Mouse (Mus musculus) fibroblast of lung, adult 2 months (primary cell): ENCODE results near the gene Dcdc2c.
A peak's percentile ranks its signal among the peaks of the same experiment; 100 is the strongest.

Experiments
- DNase-seq: peaks from one replicate; pipeline ENCODE4 v3.0.0-alpha.2; 2011; ENCODE audit warnings: low read depth

Gene Dcdc2c

DNA sequence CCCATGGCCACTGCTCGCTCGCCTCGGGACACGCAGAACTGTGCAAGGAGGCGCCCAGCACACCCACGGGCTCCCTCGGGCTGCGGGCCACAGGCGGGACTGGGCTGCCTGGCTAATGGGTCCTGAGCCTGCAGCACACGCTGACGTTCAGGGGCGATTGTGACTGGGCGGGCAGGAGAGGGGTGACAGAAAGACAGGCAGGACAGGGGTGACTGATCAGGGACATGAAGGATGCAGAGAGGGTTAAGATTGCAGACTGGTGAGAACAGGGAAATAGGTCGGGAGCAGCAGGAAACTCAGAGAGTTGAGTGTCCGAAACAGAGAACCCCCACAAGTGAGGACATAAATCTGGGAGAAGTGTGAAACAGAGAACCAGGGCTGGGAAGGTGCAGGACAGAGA is at the start of gene Dcdc2c:
TSS of gene Dcdc2c (minus strand) at position 101 of the 400 bp plus-strand sequence.
- DNase-seq = no peak

DNA sequence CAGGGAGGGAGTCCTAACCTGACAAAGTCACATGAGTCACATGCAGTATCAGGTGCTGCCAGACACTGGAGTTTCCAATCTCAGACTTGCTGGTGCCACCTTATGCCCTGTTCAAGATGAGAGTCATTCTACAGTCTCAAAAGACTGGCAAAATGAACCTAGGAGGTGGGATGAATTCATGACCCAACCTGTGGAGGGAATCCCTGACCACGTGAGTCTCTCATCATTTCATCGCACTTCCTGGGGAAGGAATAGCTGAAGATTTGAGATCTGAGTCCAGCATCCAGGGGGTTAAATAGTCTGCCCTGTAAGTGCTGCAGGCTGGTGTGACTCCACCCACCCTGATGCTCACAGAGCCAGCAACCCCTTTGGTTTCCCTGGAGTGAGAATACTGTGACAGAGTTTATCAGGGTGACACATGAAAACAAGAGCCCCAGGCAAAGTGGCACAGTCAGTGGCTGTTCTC is 46.4 kb upstream of the Dcdc2c start:
- DNase-seq = no peak

DNA sequence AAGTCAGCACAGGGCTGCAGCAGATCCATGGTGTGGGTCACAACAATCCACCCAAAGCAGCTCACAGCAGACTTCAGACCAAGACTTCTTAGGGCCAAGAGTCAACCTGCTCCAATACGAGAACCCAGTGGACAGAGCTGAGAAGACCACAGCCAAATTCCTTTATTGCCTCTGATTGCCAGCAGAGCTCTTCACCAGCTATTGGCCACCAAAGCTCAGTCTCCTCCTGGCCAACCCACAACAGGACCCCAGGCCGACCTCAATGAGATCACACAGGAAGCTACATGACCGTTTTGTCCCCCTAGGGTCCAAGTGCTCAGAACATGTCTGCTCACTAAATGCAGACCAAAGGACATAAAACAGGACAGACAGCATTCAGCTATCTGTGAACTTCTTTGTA is 45.9 kb upstream of the Dcdc2c start:
- DNase-seq = no peak

DNA sequence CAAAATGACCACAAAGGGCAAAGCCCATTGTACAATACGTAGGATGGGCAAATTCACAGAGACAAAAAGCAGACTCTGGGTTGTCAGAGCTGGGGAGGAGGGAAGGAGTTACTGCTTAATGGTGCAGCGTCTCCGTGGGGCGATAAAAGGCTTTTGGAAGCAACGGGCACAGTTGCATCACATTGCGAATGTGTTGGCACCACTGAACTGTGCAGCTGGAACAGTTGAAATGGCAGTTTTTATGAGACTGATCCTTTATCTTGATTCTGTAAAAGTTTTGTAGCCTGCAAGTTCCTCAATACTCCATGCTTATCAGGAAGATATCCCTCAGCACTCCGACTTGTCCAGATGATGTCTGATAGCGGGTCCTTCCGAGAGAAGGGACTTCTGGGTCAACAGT is 45.5 kb upstream of the Dcdc2c start:
- no peak for DNase-seq

DNA sequence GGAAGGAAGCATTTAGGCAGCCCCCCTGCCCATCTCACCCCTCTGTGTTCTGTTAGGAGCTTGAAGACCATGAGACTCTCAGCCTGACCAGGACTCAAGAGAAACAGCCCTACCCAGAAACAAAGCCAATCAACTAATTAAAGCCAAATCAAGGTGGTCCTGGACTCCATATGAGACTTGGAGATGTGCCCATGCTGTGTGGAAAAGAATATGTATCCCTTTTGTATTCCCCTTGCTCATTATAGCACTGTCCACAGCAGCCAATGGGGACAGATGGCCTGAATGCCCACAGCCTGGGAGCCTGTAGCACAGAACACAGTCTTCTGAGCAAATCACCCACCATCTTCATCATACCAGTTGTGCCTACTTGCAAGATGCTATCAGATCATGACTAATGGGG is 44.7 kb upstream of the Dcdc2c start:
- DNase-seq = no peak

DNA sequence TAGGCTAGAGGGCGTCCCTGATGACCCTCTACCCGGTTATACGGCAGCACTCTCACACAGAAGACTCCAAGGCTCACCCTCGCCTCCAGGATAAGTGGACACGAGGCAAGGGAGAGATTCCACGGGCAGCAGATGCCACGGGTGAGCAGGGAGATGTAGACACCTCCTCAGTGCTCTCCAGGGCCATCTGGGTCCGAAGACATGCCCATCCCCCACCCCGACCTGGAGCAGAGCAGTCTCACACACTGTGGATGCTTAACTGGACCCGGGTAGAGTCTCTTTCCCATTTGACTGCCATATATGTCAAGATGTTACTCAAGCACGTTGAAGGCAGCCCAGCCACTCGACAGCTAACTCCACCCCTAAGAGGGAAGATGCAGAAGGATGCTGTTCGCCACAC is 38.2 kb upstream of the Dcdc2c start:
- no peak for DNase-seq

DNA sequence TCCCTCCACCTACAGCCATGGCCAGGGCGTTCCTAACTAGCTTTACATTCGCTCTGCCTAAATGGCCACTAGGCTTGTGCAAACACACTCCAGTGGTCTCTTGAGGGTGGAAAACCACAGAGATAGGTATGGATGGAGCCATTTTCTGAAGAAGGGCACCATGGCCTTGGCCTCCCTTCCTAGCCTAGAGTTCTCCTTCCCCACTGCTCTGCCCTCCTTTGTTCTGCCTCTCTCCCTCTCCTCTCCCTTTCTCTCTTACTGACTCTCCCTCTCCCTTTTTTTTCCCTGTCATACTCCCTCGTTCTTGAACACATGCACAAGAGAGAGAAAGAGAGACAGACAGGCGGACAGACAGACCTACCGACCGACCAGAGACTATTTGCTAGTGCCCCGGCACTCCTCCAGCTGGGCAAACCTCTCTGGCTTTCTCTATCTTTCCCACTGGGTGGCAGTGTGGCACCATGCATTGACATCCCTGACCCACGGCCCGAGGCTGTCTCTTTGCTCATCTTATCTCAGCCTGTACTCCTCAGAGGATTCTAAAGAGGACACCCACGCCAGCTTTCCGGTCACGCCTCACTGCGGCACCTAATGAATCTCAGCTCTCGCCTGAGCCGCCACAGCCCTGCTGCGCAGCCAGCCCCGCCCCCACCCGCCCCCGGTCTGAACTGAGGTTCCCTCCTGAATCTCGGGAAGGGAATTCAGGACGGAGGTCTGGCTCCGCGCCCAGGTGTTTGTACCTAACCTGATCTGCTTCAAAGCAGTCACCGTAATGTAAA is 37.1 kb upstream of the Dcdc2c start:
- DNase-seq = peak; percentile 25

DNA sequence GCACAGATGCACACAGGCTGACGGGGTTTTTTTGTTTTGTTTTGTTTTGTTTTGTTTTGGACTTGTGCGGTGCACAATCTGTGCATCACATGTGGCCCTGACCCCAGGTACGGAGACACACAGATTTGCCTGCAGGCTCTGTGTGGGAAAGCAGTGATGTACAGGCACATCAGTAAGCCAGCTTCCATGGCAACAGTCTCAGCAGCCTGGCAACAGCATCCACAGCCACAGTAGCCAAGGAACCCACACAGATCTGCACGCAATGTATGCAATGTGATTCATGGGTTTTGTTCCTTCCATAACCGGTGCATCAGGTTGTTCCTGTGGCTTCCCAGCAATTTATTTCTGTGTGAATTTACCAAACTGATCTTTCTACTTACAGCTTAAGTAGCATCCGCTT is 35.8 kb upstream of the Dcdc2c start:
- no peak for DNase-seq

DNA sequence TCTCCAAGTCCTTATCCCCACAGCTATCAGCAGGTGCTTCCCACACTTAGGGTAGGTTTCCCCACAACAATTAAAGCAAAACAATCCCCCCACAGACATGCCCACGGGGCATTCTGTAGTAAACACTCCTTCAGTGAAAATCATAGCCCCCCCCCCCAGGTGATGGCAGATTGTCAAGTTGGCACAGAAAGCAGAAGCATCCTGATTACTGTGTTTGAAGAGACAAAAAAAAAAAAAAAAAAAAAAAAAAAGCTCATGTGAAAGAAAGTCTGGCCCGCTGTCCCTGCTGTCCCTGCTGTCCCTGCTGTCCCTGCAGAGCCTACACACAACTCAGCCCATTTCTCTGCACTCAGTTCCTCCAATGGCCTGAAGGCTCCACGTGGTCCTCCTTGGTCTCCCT is 31.8 kb upstream of the Dcdc2c start:
- DNase-seq = no peak

DNA sequence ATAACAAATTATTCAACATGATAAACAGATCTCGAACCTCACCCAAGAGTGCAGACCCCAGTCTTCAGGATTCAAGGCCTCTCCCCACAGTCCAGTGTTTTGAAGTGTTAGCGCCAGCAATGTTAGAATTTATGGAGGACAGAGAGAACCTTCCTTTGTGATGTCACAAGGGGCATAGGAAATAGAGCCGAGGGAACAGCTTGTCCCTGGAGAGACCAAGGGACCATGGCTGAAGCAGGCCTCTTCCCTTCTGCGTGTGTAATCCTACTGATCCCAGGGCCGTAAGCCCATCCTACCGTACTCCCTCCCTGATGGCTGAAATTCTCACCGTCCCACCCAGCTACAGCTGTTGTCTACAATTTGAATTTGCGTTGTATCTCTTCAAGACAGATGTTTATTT is 30.2 kb upstream of the Dcdc2c start, which contains the start of gene Allc:
TSS of gene Allc (minus strand) at position 101 of the 400 bp plus-strand sequence.
- no peak for DNase-seq

DNA sequence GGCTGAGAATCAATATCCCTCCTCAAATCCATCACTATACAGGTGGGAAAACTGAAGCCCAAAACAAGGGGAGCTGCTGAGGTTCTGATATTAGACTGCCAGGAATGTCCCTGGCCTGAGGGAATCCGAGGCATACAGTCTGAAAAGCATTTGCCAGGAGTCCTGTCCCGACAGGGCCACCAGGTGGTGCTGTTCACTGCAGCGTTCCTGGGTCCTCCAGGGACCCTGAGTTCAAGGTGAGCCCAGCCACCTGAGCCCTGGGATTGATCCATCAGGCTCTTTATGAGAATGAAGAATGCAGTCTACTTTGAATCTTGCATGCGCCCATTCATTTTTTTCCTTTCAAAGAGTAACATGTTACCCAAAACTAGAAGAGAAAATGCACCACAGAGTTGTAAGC is 26.9 kb upstream of the Dcdc2c start:
- DNase-seq = no peak

DNA sequence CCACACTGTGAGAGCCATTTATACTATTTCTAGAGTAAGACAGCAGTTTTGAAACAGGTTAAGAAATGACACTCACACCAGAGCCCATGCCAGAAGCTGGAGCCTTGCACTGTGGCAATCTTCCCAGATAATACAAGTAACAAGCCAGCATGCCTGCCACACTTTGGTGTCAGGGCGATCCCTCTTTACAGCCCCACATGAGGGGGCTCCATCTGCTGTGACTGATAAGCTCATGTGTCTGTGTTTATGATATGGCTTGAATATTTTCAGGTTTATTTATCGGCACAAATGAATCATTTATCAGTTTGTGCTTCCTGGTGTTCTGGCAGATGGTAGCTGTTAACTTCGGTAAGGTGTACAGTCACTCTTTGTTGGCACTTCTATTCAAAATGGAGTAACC is 25.9 kb upstream of the Dcdc2c start:
- no peak for DNase-seq

DNA sequence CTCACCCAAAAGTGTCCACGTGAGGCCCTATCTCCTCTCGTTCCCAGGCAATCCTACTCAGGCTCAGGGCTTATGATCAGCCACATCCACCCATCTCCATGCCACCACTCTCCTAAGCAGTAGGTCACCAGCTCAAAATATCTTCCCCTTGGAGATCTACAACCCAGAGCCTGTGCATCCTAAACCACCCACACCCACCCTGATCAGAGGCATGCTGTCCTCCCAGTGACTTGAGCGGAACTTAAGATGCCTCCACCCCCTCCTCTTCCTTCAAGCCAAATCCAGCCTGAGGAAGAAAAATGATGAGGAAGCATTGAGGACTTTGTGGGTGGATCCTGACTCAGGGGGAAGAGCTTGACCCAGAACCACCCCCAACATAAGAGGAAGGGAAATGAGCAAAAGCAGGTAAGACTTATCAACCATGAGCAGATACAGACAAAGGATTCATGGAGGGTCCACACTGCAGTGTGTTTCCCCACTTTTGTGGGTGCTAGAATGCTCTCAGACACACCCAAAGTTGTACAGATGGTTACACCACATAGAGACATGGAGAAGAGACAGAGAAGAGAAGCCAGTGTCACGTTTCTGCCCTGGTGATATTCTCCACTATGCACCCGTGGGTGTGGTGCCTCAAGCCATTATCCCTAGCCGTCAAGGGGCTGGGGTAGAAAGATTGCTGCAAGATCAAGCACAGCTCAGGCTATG is 23.3 kb upstream of the Dcdc2c start:
- DNase-seq = no peak

DNA sequence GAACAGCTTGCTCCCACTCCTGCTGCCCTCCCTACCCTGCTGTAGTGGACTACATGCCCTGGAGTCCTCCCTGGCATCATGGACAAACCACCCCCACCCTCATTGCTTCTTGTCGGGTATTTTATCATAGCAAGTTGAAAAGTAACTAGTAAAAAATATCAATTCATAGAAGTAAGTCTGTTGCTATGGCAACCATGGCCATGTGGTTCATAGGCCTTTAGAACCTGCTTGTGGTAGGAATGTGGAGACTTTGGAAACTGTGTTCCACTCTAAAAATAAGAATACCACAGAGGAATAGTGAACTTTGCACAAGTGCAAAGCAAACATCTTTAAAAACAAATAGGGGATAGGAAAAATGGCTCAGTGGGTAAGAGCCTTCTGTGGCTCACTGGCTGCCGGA is 20.0 kb upstream of the Dcdc2c start:
- DNase-seq = no peak

DNA sequence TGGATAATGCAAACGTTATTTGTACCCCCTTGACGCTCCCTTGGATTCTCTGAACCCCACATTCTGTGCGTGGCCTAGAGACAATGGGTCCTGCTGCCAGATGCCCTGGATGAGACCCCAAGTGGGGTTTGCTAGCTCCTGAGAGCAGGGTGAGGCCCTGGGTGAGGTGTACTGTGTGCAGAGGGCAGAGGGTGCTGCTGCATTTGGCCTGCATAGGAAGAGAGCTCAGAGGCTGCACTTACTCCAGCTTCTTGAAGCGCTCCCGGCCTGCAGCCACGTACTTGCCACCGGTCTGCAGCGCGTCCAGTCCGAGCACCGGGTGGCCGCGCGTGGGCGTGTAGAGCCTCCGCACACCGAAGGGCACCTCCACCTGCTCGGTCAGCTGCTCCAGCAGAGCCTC is 424 bp downstream of the Dcdc2c start:
- DNase-seq = no peak

DNA sequence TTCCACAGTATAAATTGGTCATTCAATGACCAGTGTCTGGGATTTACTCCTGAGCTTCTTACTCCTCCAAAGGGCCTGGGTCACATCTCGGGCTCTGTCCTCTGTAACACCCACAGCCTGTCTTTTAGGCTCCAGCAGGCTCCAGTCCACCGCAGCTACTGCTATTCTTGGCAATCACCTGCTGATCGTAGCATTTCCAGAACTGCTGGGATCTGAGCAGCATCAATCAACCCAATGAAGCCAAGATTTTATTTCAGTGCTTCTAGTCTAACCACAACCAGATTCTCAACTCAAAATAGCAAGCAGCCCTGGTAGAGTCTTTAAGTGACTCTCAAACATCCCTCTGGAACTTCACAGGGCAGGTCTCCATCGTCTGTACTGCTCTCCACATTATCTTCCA is 3.3 kb downstream of the Dcdc2c start:
- no peak for DNase-seq

DNA sequence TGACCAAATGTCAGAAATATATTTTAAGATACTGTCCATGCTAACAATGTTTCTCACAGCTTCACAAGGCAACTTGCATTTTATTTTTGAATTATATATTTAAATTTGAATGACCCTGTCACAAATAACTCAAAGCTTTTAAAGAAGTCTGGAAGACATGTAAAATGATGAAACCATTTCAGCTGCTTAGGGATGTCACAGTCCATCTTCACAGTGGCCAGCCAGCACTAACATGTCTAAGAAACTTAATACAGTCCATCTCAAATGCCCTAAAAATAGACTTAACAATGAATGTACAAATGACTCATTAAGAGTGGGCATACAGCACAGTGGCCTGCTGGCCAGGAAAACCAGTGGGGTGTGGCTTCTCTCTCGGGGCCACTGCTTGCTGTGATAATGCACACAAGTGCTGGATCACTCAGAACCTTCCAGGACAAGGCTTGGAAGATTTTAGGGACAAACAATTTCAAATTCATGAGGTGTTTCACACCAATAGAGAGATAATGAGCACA is 37.9 kb downstream of the Dcdc2c start:
- no peak for DNase-seq

DNA sequence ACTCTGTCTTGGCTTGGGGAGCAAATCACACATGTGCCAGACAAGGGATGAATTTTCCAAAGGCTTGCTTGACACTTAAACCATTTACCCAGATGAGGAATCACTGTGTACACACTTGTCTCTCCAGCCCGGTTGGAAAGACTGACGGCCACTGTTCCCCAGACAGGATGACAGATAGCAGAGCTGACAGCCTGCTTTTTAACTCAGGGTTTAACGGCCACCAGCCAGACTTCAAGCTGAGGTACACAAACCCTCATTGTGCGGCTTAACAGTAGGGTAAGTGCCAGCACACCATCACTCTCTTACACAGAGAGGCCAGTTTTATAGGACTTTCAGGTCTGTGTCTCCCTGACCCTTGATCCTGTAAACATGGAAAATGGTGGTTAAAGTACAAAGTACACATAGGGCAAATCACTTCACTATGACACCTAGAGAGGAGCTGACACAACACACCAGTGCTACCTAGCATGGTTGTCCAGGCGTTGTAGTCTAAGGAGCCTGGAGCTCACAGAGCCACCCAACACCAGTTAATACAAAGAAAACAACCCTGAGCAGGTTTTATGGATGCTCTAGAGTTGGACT is 42.4 kb downstream of the Dcdc2c start:
- no peak for DNase-seq

DNA sequence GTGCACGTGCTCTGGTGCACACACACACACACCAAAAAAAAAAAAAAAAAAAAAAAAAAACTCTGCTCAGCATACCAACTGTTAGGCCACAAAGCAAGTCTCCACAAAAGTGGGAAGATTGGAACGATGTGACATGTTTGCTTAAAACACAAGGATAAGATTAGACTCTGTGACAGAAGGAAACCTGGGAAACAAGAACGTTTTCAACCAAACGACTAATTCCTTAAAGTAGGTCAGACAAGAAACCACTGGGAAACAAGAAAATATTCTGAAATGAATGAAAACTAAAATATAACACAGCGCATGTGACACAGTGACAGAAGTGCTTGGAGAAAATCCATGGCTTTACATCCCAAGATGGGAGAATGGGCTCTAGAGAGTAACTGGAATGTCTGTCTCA is 57.9 kb downstream of the Dcdc2c start:
- DNase-seq = no peak

DNA sequence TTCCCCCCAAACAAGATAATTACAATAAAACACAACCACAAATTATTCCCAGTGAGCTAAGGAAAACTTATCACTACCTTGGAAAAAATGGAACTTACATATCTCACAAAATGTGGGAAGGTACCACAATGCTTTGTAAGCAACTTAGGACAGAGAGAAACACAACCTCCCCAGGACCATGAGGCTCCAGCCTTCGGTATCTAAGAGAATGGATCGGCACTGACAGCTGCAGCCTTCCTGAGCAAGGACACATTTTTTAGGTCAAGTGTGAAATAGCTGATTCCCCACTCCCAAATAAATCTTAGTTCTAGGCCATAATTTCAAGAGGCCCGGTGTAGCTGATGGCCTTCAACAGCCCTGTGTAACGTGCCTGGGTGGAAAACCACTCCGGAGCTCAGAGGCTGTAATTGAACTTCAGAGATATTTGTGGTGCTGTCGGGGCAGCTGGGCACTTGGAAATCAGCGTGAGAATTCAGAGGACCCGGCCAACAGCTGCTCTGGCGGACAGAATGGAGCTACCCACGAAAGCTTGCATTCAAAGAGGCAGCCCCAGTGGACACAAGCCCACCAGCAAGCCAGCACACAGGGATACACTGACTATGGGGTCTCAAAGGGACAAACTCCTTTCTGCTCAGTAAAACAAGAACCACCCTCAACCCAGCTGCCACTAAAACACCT is 69.6 kb downstream of the Dcdc2c start:
- DNase-seq = no peak

DNA sequence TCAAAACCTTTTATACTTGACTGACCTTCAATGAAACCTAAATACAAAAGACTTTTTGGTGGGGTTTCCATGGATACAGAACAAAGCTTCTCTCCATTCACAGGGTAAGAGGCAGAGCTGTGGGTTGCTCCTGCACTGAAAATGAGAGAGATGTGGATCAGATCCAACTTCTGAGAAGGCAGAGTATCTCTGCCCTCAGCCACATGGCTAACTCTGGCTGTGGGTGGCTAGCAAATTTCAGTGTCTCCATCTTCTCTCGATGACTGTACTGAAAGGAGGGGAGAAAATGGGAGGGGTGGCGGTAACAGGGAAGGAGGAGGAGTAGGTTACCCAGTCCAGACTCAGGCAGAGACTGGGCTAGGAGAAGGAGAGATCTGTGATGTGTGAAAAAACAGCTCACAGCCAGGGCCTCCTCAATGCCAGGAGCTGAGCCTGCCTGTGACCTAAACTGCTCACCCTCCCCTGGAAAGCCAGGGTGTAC is 91.2 kb downstream of the Dcdc2c start:
- no peak for DNase-seq

DNA sequence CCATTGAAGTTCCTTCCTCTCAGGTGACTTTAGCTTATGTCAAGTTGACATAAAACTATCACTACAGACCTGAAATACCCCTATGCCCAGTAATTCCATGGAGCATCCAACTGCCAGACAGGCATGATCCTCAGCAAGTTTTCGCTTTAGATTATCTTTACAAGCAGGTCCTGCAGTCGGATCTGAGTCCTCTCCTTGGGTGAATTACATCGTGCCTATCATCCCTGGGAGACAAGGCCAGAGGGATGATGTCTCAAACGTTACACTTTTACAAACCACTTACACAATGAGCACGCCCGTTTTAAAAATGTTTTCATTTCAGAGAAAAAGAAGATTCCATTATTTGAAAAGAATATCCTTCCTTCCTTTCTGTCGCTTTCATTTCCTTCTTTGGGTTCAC is 91.7 kb downstream of the Dcdc2c start:
- DNase-seq = no peak
